Mouse (Mus musculus): Measurements from ENCODE around the gene Olfr701.

The Olfr701 gene

GRCm38 (mm10) chr7:106813829-106814228 is at the start of gene Olfr701:
Gene Olfr701, plus strand, starts transcription at chr7:106814129.
- no peak for DNase-seq

GRCm38 (mm10) chr7:106788330-106788729 is 25.6 kb upstream of the Olfr701 start:
- DNase-seq, result no peak

- DNase-seq, result no peak
Measured at GRCm38 (mm10) chr7:106793098-106793497, 20.8 kb upstream of the Olfr701 start, which contains the start of gene Olfr699. Gene Olfr699, minus strand, starts transcription at chr7:106793198.

GRCm38 (mm10) chr7:106808734-106809133 is 5.2 kb upstream of the Olfr701 start, which contains the start of gene Olfr700:
Gene Olfr700, minus strand, starts transcription at chr7:106808834.
- no peak for DNase-seq

- peak; percentile 1 to 13 for DNase-seq
Measured at GRCm38 (mm10) chr7:106815775-106816174, 1.8 kb downstream of the Olfr701 start.

GRCm38 (mm10) chr7:106818414-106818813 is 4.5 kb downstream of the Olfr701 start:
- DNase-seq, result no peak

- no peak for DNase-seq
Measured at GRCm38 (mm10) chr7:106833793-106834192, 19.9 kb downstream of the Olfr701 start, which contains the start of gene Olfr702. Gene Olfr702, minus strand, starts transcription at chr7:106833893.

GRCm38 (mm10) chr7:106843060-106843459 is 29.1 kb downstream of the Olfr701 start, which contains the start of gene Olfr703:
Gene Olfr703, plus strand, starts transcription at chr7:106843360.
- no peak for DNase-seq

GRCm38 (mm10) chr7:106862885-106863284 is 49.0 kb downstream of the Olfr701 start, which contains the start of gene Olfr704:
Gene Olfr704, plus strand, starts transcription at chr7:106863185.
- no peak for DNase-seq
